Mouse (Mus musculus) spleen, adult 12 weeks (tissue): ENCODE results near the gene Bpifa1.
"Not testable (repeated sequence)": the region's sequence is repeated elsewhere in the genome, so short reads cannot be mapped to it uniquely, and the experiment has no call there.

ENCODE experiments used
- DNase-seq: peaks from one replicate; pipeline ENCODE4 v3.0.0; 2022; ENCODE audit warnings: low spot score

Bpifa1 gene

DNA sequence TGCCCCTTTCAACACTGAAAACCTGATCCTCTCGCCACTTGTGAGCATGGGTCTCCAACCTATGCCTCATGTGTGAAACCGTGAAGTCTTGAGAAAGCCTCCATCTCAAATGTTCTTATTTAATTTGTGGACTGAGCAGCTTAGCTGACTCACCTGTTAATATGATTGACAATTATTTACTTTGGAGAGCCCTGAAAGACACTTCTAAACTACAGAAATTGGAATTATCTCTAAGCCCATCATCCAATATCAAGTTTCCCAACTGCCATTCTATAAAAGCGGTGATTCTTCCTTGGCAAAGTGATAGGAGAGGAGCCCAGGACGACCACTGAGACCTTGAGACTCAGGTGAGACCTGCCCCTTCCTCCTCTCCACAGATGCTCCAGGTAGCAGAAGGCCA is at the start of gene Bpifa1:
Bpifa1 (plus strand) TSS at position 301 of the 400 bp plus-strand sequence.
- DNase-seq = no peak

- DNase-seq = no peak
Observed at GRCm38 (mm10) chr2:154097734-154098133, 44.9 kb upstream of the Bpifa1 start.

DNA sequence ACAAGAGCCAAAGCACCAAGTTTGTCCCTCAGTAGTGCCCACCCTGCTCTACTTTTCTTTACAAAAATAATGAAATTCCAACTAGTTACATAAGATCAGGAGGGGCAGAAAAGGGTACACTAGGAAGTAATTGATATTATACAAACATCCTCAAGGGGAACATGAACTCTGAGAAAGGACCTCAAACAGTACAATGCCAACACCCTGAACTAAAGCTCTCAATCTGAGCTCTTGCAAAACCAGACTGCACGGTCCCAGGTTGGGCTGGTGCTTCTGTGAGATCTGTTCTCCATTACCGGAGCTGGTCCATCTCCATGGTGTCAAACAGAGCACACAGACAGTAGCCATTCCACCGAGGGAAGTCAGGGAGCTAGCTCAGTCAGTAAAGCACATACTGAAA is 25.3 kb upstream of the Bpifa1 start:
- no peak for DNase-seq

- no peak for DNase-seq
Observed at GRCm38 (mm10) chr2:154130120-154130519, 12.6 kb upstream of the Bpifa1 start, which contains the start of gene Bpifa3. TSS of gene Bpifa3 (plus strand) at chr2:154130336.

DNA sequence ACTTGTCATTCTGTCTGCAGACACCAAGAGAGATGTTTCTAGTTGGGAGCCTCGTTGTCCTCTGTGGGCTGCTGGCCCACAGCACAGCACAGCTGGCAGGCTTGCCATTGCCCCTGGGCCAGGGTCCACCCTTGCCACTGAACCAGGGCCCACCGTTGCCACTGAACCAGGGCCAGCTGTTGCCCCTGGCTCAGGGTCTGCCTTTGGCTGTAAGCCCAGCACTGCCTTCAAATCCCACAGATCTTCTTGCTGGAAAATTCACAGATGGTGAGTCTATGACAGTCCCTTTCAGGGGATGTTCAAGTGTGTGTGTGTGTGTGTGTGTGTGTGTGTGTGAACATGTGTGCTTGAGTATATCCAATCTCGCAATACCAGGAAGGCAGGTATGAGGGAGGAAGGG is 1.1 kb downstream of the Bpifa1 start:
- DNase-seq = no peak

DNA sequence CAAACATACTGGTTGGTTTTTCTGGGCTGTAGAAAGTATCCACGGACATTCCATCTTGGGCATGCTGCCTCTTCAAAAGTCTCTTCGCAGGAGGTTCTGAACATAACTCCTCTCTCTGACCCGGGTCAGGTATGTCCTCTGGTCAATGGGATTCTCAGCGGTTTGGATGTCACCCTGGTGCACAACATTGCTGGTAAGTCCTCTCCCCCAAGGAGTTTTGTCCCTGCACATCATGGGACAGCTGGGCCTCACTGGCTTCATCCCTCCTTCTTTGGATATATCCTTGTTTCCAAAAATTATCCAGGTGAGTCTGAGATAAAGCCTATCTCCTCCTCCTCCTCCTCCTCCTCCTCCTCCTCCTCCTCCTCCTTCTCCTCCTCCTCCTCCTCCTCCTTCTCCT is 4.8 kb downstream of the Bpifa1 start:
- DNase-seq = no peak

GRCm38 (mm10) chr2:154158433-154158832 is 15.8 kb downstream of the Bpifa1 start:
- DNase-seq = no peak

- no peak for DNase-seq
Observed at GRCm38 (mm10) chr2:154162307-154162706, 19.6 kb downstream of the Bpifa1 start, which contains the start of gene Bpifa5. TSS of gene Bpifa5 (plus strand) at chr2:154162607.

DNA sequence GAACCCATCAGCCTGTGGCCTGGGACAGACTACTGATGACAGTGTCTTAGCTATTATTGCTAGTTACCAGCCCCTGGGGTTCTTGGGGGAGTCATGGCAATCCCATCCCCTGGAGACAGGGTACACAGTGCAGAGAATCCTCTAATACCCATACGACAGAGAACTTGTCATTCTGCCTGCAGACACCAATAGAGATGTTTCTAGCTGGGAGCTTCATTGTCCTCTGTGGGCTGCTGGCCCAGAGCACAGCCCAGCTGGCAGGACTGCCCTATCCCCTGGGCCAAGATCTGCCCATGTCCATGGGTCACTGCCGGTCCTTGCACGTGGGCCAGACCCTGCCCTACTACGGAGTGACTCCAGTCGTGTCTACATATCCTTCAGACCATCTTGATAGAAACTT is 20.6 kb downstream of the Bpifa1 start:
- no peak for DNase-seq

DNA sequence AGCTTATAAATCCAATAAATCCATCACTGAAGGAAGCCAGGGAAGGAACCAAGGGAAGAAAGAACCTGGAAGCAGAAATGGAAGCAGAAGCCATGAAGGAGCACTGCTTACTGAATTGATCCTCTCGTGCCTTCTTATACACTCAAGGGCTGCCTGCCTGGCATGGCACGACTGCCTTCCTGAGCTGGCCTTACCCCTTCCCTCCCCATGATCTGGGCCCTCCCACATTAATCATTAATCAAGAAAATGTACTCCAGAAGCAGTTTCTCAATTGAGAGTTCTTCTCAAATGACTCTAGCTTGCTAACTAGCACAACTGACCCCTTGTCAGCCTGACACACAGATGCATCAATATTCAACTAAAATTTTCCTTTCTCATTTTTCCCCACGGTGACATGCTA is 26.5 kb downstream of the Bpifa1 start:
- no peak for DNase-seq

DNA sequence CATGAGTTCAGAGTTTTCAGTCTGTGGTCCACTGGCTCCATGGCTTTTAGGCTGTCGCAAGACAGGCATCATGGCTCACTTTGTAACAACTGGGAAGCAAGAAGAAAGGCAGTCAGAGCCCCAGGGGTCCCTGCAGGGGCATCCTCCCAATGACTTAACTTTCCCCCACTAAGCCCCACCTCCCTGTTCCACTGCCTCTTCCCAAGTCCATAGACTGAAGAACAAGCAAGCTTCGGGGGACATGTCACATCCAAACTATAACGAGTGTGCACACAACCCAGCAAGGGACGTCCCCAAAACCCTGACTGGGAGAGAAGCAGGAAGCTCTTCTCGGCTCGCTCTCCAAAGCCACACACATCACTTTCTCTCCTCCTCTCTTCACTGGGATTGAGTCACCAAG is 28.9 kb downstream of the Bpifa1 start:
- DNase-seq = no peak

DNA sequence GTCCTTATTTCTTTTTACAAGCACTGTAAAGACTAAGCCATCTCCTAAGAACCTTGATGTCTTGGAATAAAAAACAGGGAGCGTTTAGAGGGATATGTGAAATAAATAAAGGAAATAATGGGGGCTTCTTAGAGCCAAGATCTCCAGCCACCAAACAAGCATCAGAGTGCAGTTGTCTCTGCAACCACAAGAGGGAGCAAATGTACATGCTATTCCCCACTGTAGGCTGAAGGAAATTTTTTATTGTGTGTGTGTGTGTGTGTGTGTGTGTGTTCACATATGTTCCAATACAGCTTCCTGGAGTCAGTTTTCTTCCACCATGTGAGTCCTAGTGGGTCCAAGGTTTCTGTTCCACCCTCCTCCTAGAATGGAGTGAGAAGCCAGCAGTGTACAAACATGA is 30.6 kb downstream of the Bpifa1 start:
- DNase-seq = no peak

DNA sequence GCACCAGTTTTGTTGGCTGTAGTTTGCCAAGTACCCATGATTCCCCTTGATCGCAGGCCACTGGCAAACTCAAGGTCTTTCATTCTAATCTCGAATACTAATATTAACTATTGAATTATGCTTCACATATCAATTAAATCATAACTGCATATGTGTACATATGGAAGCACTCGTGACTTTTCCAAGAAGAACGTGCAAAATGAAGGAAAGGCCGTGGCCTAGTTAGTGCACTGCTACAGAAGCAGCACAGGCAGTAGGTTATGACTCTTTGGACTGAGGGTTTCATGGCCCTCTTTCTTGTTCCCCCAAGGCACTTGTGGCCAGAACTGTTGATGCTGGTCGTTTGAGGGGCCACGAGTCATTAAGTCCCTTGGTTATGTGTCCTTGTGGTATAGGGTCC is 39.2 kb downstream of the Bpifa1 start:
- DNase-seq = not testable (repeated sequence)

DNA sequence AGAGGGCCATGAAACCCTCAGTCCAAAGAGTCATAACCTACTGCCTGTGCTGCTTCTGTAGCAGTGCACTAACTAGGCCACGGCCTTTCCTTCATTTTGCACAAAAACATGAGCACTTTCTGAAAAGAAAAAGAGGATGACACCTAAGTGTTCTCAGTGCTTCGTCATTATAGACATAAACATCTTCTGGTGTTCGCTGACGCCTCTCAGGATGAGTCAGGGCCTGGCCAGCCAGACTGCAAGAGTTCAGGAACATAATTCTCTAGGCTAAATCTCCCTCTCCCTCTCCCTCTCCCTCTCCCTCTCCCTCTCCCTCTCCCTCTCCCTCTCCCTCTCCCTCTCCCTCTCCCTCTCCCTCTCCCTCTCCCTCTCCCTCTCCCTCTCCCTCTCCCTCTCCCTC is 40.4 kb downstream of the Bpifa1 start:
- not testable (repeated sequence) for DNase-seq

- no peak for DNase-seq
Observed at GRCm38 (mm10) chr2:154185319-154185718, 42.6 kb downstream of the Bpifa1 start.

DNA sequence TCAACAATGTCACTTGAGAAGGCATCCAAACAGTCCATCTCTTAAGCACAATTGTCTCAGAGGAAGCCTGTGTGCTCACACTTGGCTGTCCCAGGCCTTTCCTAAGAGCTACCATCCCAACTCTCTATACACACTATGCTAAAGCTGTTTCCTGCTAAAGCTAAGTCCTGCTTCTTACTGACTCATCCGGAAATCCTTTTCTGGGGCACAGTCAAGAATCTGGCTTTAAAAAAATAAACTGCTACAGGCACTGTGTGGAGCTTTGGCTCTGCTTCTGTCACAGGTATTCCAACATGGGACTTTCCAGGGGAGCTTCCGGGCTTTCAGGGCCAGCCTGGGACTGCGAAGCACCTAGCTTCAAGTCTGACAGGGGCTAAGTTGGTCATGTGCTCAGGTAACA is 43.1 kb downstream of the Bpifa1 start:
- DNase-seq = no peak

GRCm38 (mm10) chr2:154187468-154187867 is 44.8 kb downstream of the Bpifa1 start:
- no peak for DNase-seq

GRCm38 (mm10) chr2:154189877-154190434 is 47.3 kb downstream of the Bpifa1 start:
- DNase-seq = no peak

DNA sequence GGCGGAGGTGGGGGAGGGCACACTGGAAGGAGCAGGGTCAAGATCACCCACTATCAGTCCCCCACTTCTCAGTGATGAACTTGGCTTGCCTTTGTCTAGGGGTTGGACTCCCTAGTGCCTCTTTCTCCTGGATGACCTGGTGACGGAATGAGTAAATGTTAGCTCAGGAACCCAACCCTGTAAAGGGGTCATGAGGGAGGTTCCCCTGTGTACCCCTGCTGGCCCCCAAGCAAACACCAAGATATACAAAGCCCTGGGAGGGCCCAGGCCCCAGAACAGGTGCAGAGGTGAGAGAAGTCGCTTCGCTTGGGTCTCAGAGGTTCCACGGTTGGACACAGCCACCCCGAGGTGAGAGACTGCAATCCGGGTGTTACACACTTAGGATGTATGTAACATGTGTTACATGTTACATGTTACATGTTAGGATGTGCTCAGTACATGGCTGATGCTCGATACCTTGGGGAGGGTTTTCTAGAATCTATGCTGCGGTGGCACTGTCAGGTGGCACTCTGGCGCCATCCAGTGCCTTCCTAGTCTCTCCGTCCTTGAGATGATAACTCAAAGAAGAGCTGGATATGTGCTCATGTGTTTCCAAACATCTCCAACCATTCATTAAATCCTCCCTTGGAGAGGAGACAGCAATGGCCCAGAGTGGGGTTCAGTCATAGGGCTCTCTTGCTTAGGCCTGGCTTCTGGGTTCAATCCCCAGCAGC is 48.0 kb downstream of the Bpifa1 start, which contains the start of gene Bpifb1:
Bpifb1 (plus strand) TSS at position 273 of the 713 bp plus-strand sequence.
- DNase-seq = no peak

DNA sequence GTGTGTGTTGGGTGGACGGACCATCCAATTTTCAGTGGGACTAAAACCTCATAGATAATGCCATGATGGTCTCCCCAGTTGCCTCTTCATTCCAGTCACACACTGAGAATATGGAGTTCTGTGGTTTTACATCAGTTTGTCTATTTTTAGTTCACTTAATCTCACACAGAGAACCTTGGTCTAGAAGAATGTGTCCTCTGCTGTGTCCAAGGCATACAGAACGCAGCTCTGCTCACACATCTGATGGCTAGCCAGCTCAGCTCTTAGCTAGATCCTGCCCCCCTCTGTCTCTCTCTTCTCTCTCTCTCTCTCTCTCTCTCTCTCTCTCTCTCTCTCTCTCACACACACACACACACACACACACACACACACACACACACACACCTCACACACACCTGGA is 49.5 kb downstream of the Bpifa1 start:
- no peak for DNase-seq

- DNase-seq = no peak
Observed at GRCm38 (mm10) chr2:154193071-154193470, 50.4 kb downstream of the Bpifa1 start.

GRCm38 (mm10) chr2:154193994-154194504 is 51.4 kb downstream of the Bpifa1 start:
- DNase-seq = no peak

- DNase-seq = no peak
Observed at GRCm38 (mm10) chr2:154197036-154197435, 54.4 kb downstream of the Bpifa1 start.
